ENCODE assay signal across 8 mouse cellular contexts in genomic region chr9:107709096-107709696, GRCm38 (mm10). TPM values are rescaled to one million over a fixed set of nuclear protein-coding genes. Genes with fewer than 3 reads are reported as not detected.
A peak's percentile ranks its signal among the peaks of the same experiment; 100 is the strongest.
DNase-seq lines count a peak whose midpoint lies in the region; ATAC-seq and TF ChIP-seq lines count a peak whose summit lies in the region.

No protein-coding gene starts in this region.

- H3K4me2 ChIP-seq in heart, embryonic 11.5 days: peak overlapping the region; percentile 80
- H3K4me2 ChIP-seq in forebrain, embryonic 11.5 days (ENCODE audit: low read depth, low read length, severe bottlenecking): peak overlapping the region; percentile 99
- peak overlapping the region; percentile 85 for H3K4me2 ChIP-seq in limb, embryonic 13.5 days (replicated peaks)
- H3K4me2 ChIP-seq in stomach, embryonic 14.5 days (replicated peaks; ENCODE audit: low read depth, low read length): peak overlapping the region; percentile 74

- no peak for TF ChIP-seq EP300 in ES-Bruce4 (IDR thresholded peaks at IDR 0.05; ENCODE audit: insufficient read depth, low read depth, low read length)

- under 1% methylated on average over 49 of the region's 55 CpGs for WGBS in heart, embryonic 11.5 days (ENCODE audit: insufficient replicate concordance)
- WGBS in forebrain, embryonic 11.5 days: under 1% methylated on average over 50 of the region's 55 CpGs
- WGBS in limb, embryonic 13.5 days: under 1% methylated on average over 53 of the region's 55 CpGs
- WGBS in stomach, embryonic 14.5 days: under 1% methylated on average over 55 of the region's 55 CpGs

- peak overlapping the region; percentile 42; the same call in 1 of the 2 replicates for H3K27ac ChIP-seq in heart, embryonic 11.5 days (ENCODE audit: low read depth, low read length)
- no peak overlapping the region for H3K27ac ChIP-seq in ES-Bruce4 (ENCODE audit: insufficient read depth, low read length)
- no peak overlapping the region for H3K27ac ChIP-seq in forebrain, embryonic 11.5 days (ENCODE audit: low read depth, low read length)
- peak overlapping the region; percentile 97 for H3K27ac ChIP-seq in limb, embryonic 13.5 days
- peak overlapping the region; percentile 92 for H3K27ac ChIP-seq in stomach, embryonic 14.5 days (ENCODE audit: low read length)

- H3K9ac ChIP-seq in heart, embryonic 11.5 days (ENCODE audit: low read depth, low read length): peak overlapping the region; percentile 71
- peak overlapping the region; percentile 75 for H3K9ac ChIP-seq in ES-Bruce4 (ENCODE audit: low read depth, poor library complexity, severe bottlenecking)
- H3K9ac ChIP-seq in forebrain, embryonic 11.5 days (ENCODE audit: low read length): peak overlapping the region; percentile 72
- H3K9ac ChIP-seq in limb, embryonic 13.5 days: peak overlapping the region; percentile 97
- peak overlapping the region; percentile 81 for H3K9ac ChIP-seq in stomach, embryonic 14.5 days (replicated peaks; ENCODE audit: low read depth, low read length)

- DNase-seq in heart, adult 9 months (ENCODE audit: low spot score in 2 of 2): no peak
- no peak for DNase-seq in forebrain, embryonic 11.5 days (ENCODE audit: low spot score)
- DNase-seq in layer of hippocampus, adult 9-10 months (ENCODE audit: low spot score): no peak
- DNase-seq in kidney, postnatal 4 days: no peak

- H3K9me3 ChIP-seq in heart, embryonic 11.5 days (replicated peaks; ENCODE audit: control insufficient read depth, low read length): no peaks in the 10 kb centered on the region
- H3K9me3 ChIP-seq in ES-Bruce4 (replicated peaks; ENCODE audit: control insufficient read depth, insufficient read depth, low read length, poor library complexity, severe bottlenecking): no peaks in the 10 kb centered on the region
- no peaks in the 10 kb centered on the region for H3K9me3 ChIP-seq in forebrain, embryonic 11.5 days (ENCODE audit: control insufficient read depth, low read length)
- no peaks in the 10 kb centered on the region for H3K9me3 ChIP-seq in limb, embryonic 13.5 days
- H3K9me3 ChIP-seq in stomach, embryonic 14.5 days (ENCODE audit: control insufficient read depth, low read depth, low read length): no peaks in the 10 kb centered on the region

- H3K27me3 ChIP-seq in heart, embryonic 11.5 days (ENCODE audit: control insufficient read depth, insufficient read depth, low read length): peaks cover 41% of the 10 kb centered on the region
- peaks cover 3% of the 10 kb centered on the region; the same call in 1 of the 2 replicates for H3K27me3 ChIP-seq in ES-Bruce4 (ENCODE audit: control insufficient read depth, insufficient read depth, low read length, poor library complexity, severe bottlenecking)
- peaks cover 6% of the 10 kb centered on the region; the same call in 1 of the 2 replicates for H3K27me3 ChIP-seq in forebrain, embryonic 11.5 days (ENCODE audit: control insufficient read depth, insufficient read depth, low read length)
- H3K27me3 ChIP-seq in limb, embryonic 13.5 days: no peaks in the 10 kb centered on the region
- no peaks in the 10 kb centered on the region for H3K27me3 ChIP-seq in stomach, embryonic 14.5 days (ENCODE audit: control insufficient read depth, insufficient read depth, low read length)

- peak; percentile 16; the same call in 1 of the 2 replicates for ATAC-seq in heart, embryonic 11.5 days (replicated peaks; ENCODE audit: insufficient number of reproducible peaks, low FRiP score, low TSS enrichment)
- peak; percentile 35; the same call in 1 of the 2 replicates for ATAC-seq in forebrain, embryonic 11.5 days (replicated peaks; ENCODE audit: low FRiP score)
- no peak for ATAC-seq in limb, embryonic 13.5 days (ENCODE audit: low FRiP score, low read depth)
- no peak for ATAC-seq in stomach, embryonic 14.5 days (ENCODE audit: insufficient number of reproducible peaks, insufficient read depth, low FRiP score, low read depth)

- H3K4me3 ChIP-seq in heart, embryonic 11.5 days (ENCODE audit: low read depth, low read length): peak overlapping the region; percentile 65
- H3K4me3 ChIP-seq in ES-Bruce4 (ENCODE audit: low read depth, low read length): peak overlapping the region; percentile 81
- H3K4me3 ChIP-seq in forebrain, embryonic 11.5 days (ENCODE audit: low read depth, low read length): peak overlapping the region; percentile 72
- peak overlapping the region; percentile 77 for H3K4me3 ChIP-seq in limb, embryonic 13.5 days
- peak overlapping the region; percentile 84 for H3K4me3 ChIP-seq in stomach, embryonic 14.5 days (ENCODE audit: low read depth, low read length)

- no peak for TF ChIP-seq CTCF in ES-Bruce4 (IDR thresholded peaks at IDR 0.05; ENCODE audit: low read depth, low read length)

- TF ChIP-seq POLR2A in ES-Bruce4 (IDR thresholded peaks at IDR 0.05; ENCODE audit: insufficient read depth, low read length): no peak

- H3K36me3 ChIP-seq in heart, embryonic 11.5 days (ENCODE audit: control insufficient read depth, insufficient read depth, low read length): no peaks in the 10 kb centered on the region
- H3K36me3 ChIP-seq in ES-Bruce4 (ENCODE audit: control insufficient read depth, insufficient read depth, low read length, poor library complexity, severe bottlenecking): no peaks in the 10 kb centered on the region
- no peaks in the 10 kb centered on the region for H3K36me3 ChIP-seq in forebrain, embryonic 11.5 days (ENCODE audit: control insufficient read depth, insufficient read depth, low read length)
- H3K36me3 ChIP-seq in limb, embryonic 13.5 days: peaks cover 17% of the 10 kb centered on the region
- H3K36me3 ChIP-seq in stomach, embryonic 14.5 days (ENCODE audit: control insufficient read depth, insufficient read depth, low read length): peaks cover 6% of the 10 kb centered on the region; the same call in 1 of the 2 replicates

- peaks cover 50% of the 10 kb centered on the region for H3K4me1 ChIP-seq in heart, embryonic 11.5 days (ENCODE audit: control insufficient read depth, insufficient read depth, low read length)
- H3K4me1 ChIP-seq in ES-Bruce4 (ENCODE audit: control insufficient read depth, insufficient read depth, low read length): peaks cover 6% of the 10 kb centered on the region
- peaks cover 31% of the 10 kb centered on the region for H3K4me1 ChIP-seq in forebrain, embryonic 11.5 days (replicated peaks; ENCODE audit: control insufficient read depth, insufficient read depth, low read length)
- H3K4me1 ChIP-seq in limb, embryonic 13.5 days: peaks cover 50% of the 10 kb centered on the region
- peaks cover 46% of the 10 kb centered on the region for H3K4me1 ChIP-seq in stomach, embryonic 14.5 days (ENCODE audit: control insufficient read depth, insufficient read depth, low read length)

RNA-seq across cellular contexts. Expression of gene Sema3f, which starts 1.1 kb away (rescaled TPM):
- polyA plus RNA-seq in heart, embryonic 11.5 days (2014; fragmentation: Nextera tagmentation; extraction: Ambion mirVana): 4.6 and 5.8 TPM in 2 replicates
- polyA plus RNA-seq in ES-Bruce4 (2011; ENCODE audit: insufficient read depth, insufficient read length, low read depth, missing spikeins): 12.3 and 19.0 TPM in 2 replicates
- 13.2 and 15.9 TPM in 2 replicates for polyA plus RNA-seq in forebrain, embryonic 11.5 days (2014; fragmentation: Nextera tagmentation; extraction: Ambion mirVana)
- 31.8 and 32.1 TPM in 2 replicates for polyA plus RNA-seq in limb, embryonic 13.5 days (2015; fragmentation: Nextera tagmentation; extraction: Ambion mirVana)
- polyA plus RNA-seq in stomach, embryonic 14.5 days (2014; fragmentation: Nextera tagmentation; extraction: Ambion mirVana): 30.2 and 33.2 TPM in 2 replicates

RNA-seq across cellular contexts. Expression of gene Gnat1, which starts 29.7 kb away (rescaled TPM):
- polyA plus RNA-seq in heart, embryonic 11.5 days (2014; fragmentation: Nextera tagmentation; extraction: Ambion mirVana): 0.42 and 1.2 TPM in 2 replicates
- polyA plus RNA-seq in ES-Bruce4 (2011; ENCODE audit: insufficient read depth, insufficient read length, low read depth, missing spikeins): 1.5 TPM in 1 of 2 replicates, not detected in the other
- 1.6 and 2.6 TPM in 2 replicates for polyA plus RNA-seq in forebrain, embryonic 11.5 days (2014; fragmentation: Nextera tagmentation; extraction: Ambion mirVana)
- polyA plus RNA-seq in limb, embryonic 13.5 days (2015; fragmentation: Nextera tagmentation; extraction: Ambion mirVana): 0.74 and 1.0 TPM in 2 replicates
- 1.8 and 2.4 TPM in 2 replicates for polyA plus RNA-seq in stomach, embryonic 14.5 days (2014; fragmentation: Nextera tagmentation; extraction: Ambion mirVana)

RNA-seq across cellular contexts. Expression of gene Slc38a3, which starts 39.9 kb away (rescaled TPM):
- polyA plus RNA-seq in heart, embryonic 11.5 days (2014; fragmentation: Nextera tagmentation; extraction: Ambion mirVana): 2.8 and 3.3 TPM in 2 replicates
- polyA plus RNA-seq in ES-Bruce4 (2011; ENCODE audit: insufficient read depth, insufficient read length, low read depth, missing spikeins): 8.1 and 13.3 TPM in 2 replicates
- 6.7 TPM in 2 replicates for polyA plus RNA-seq in forebrain, embryonic 11.5 days (2014; fragmentation: Nextera tagmentation; extraction: Ambion mirVana)
- 4.3 and 5.3 TPM in 2 replicates for polyA plus RNA-seq in limb, embryonic 13.5 days (2015; fragmentation: Nextera tagmentation; extraction: Ambion mirVana)
- 3.7 and 7.1 TPM in 2 replicates for polyA plus RNA-seq in stomach, embryonic 14.5 days (2014; fragmentation: Nextera tagmentation; extraction: Ambion mirVana)

Comparison
In these comparisons a context has a peak if more than half of its experiments do, and no peak if none do; other contexts are left out.
1. ATAC-seq: peak in heart, embryonic 11.5 days (single experiment) and forebrain, embryonic 11.5 days (single experiment); none in limb, embryonic 13.5 days (single experiment) and stomach, embryonic 14.5 days (single experiment).
2. H3K27ac ChIP-seq: peak in heart, embryonic 11.5 days (single experiment), limb, embryonic 13.5 days (single experiment) and stomach, embryonic 14.5 days (single experiment); none in ES-Bruce4 (single experiment) and forebrain, embryonic 11.5 days (single experiment).
3. Peak in every context shown above with its lines, with median percentiles within 50 percentile points of each other: H3K4me2 ChIP-seq, H3K4me3 ChIP-seq and H3K9ac ChIP-seq.